In the genomic region with DNA sequence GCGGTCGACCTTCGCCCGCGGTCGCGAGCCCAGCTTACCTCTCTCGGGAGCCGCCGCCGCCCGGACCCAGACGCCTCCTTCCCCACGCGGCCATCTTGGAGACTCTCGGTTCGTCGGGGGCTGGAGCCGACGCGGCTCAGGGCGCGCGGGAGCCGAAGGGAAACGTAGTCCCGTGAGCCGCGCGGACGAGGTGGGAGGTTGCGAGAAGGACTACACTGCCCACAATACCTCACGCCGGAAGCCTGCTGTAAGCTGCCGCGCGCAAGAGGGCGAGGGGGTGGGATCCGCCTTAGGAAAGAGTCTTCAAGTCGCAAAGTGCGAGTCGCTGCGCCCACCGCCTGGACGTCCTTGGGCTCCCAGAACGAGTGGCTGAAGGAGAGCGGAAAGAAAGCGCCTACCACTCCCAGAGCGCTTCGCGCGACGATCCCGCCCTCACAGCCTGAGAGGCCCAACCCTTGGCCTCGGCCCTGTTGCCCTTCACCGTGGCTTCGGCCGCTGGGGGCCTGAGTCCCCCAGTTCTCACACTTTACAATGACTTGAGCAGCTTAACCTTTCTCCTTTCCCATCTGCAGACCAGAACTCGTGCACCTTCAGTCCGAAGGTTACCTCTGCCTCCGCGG, we compare ENCODE assay signal across 8 mouse cellular contexts. TPM values are rescaled to one million over a fixed set of nuclear protein-coding genes. Genes with fewer than 3 reads are reported as not detected.
A peak's percentile ranks its signal among the peaks of the same experiment; 100 is the strongest.
DNase-seq lines count a peak whose midpoint lies in the region; ATAC-seq lines count a peak whose summit lies in the region.

Gene Tmem11, minus strand, starts transcription at position 598 of the 620 bp plus-strand sequence.

- ATAC-seq in heart, embryonic 13.5 days (ENCODE audit: extremely low read depth, insufficient number of reproducible peaks, low FRiP score, low TSS enrichment), result peak; percentile 90
- ATAC-seq in liver, embryonic 12.5 days, result peak; percentile 98
- peak; percentile 99 for ATAC-seq in stomach, embryonic 15.5 days (ENCODE audit: insufficient read depth, low FRiP score, low read depth)

- H3K27me3 ChIP-seq in heart, embryonic 13.5 days (replicated peaks), result no peaks in the 10 kb centered on the region
- H3K27me3 ChIP-seq in liver, embryonic 12.5 days (replicated peaks), result no peaks in the 10 kb centered on the region
- H3K27me3 ChIP-seq in stomach, embryonic 15.5 days (replicated peaks), result no peaks in the 10 kb centered on the region

- peaks cover 14% of the 10 kb centered on the region for H3K36me3 ChIP-seq in heart, embryonic 13.5 days
- H3K36me3 ChIP-seq in liver, embryonic 12.5 days, result peaks cover 31% of the 10 kb centered on the region
- no peaks in the 10 kb centered on the region for H3K36me3 ChIP-seq in stomach, embryonic 15.5 days

- under 1% methylated on average over 62 of the region's 62 CpGs for WGBS in heart, embryonic 13.5 days
- WGBS in liver, embryonic 12.5 days (ENCODE audit: insufficient replicate concordance), result under 1% methylated on average over 62 of the region's 62 CpGs
- WGBS in stomach, embryonic 15.5 days, result under 1% methylated on average over 62 of the region's 62 CpGs

- H3K4me1 ChIP-seq in brown adipose tissue, adult 24 weeks (ENCODE audit: control insufficient read depth, insufficient read depth, insufficient read length, low read length), result peaks cover 22% of the 10 kb centered on the region
- H3K4me1 ChIP-seq in heart, embryonic 13.5 days, result peaks cover 49% of the 10 kb centered on the region
- H3K4me1 ChIP-seq in liver, embryonic 12.5 days, result peaks cover 51% of the 10 kb centered on the region
- H3K4me1 ChIP-seq in stomach, embryonic 15.5 days, result peaks cover 34% of the 10 kb centered on the region

- no peaks in the 10 kb centered on the region for H3K9me3 ChIP-seq in heart, embryonic 13.5 days
- H3K9me3 ChIP-seq in liver, embryonic 12.5 days (replicated peaks), result no peaks in the 10 kb centered on the region
- no peaks in the 10 kb centered on the region for H3K9me3 ChIP-seq in stomach, embryonic 15.5 days

- peak; percentile 98 for DNase-seq in CD4-positive, CD25-positive, alpha-beta regulatory T cell, adult 2 months (ENCODE audit: low read depth, low spot score)
- DNase-seq in fat pad, adult 2 months (ENCODE audit: extremely low read depth, low read depth, low spot score), result peak; percentile 85
- peak; percentile 97 for DNase-seq in kidney, postnatal 10 days
- DNase-seq in natural killer cell, adult 2 months (ENCODE audit: low spot score in 2 of 2), result peak; percentile 89 to 92

- H3K4me2 ChIP-seq in heart, embryonic 13.5 days, result peak within 1 kb of the TSS; percentile 83
- peak within 1 kb of the TSS; percentile 83 for H3K4me2 ChIP-seq in liver, embryonic 12.5 days
- peak within 1 kb of the TSS; percentile 69 for H3K4me2 ChIP-seq in stomach, embryonic 15.5 days

- H3K9ac ChIP-seq in heart, embryonic 13.5 days, result peak within 1 kb of the TSS; percentile 98
- peak within 1 kb of the TSS; percentile 94 for H3K9ac ChIP-seq in liver, embryonic 12.5 days
- peak within 1 kb of the TSS; percentile 85 for H3K9ac ChIP-seq in stomach, embryonic 15.5 days

- peak within 1 kb of the TSS; percentile 98 for H3K27ac ChIP-seq in brown adipose tissue, adult 24 weeks (replicated peaks; ENCODE audit: low read depth, low read length)
- peak within 1 kb of the TSS; percentile 98 for H3K27ac ChIP-seq in heart, embryonic 13.5 days (replicated peaks)
- H3K27ac ChIP-seq in liver, embryonic 12.5 days, result peak within 1 kb of the TSS; percentile 88
- peak within 1 kb of the TSS; percentile 97 for H3K27ac ChIP-seq in stomach, embryonic 15.5 days

- peak within 1 kb of the TSS; percentile 82 for H3K4me3 ChIP-seq in brown adipose tissue, adult 24 weeks (ENCODE audit: insufficient read depth, low read depth, low read length)
- H3K4me3 ChIP-seq in heart, embryonic 13.5 days, result peak within 1 kb of the TSS; percentile 99
- peak within 1 kb of the TSS; percentile 97 for H3K4me3 ChIP-seq in liver, embryonic 12.5 days
- peak within 1 kb of the TSS; percentile 100 for H3K4me3 ChIP-seq in stomach, embryonic 15.5 days (replicated peaks)

RNA-seq across cellular contexts. Expression of gene Tmem11, which starts in this region (rescaled TPM):
- polyA plus RNA-seq in brown adipose tissue, adult 24 weeks (2012; ENCODE audit: insufficient read depth, insufficient read length, missing spikeins), result 60.2 and 63.5 TPM in 2 replicates
- polyA plus RNA-seq in heart, embryonic 13.5 days (2015; fragmentation: Nextera tagmentation; extraction: Ambion mirVana), result 60.6 and 68.6 TPM in 2 replicates
- 38.1 and 40.0 TPM in 2 replicates for polyA plus RNA-seq in liver, embryonic 12.5 days (2016; fragmentation: Nextera tagmentation; extraction: Ambion mirVana)
- polyA plus RNA-seq in stomach, embryonic 15.5 days (2015; fragmentation: Nextera tagmentation; extraction: Ambion mirVana), result 60.3 and 60.8 TPM in 2 replicates

Comparison
In these comparisons a context has a peak if more than half of its experiments do, and no peak if none do; other contexts are left out.
1. Peak in every context shown above with its lines: DNase-seq, ATAC-seq, H3K4me3 ChIP-seq and H3K27ac ChIP-seq.